Mouse (Mus musculus) urinary bladder, postnatal 25 days (tissue): Measurements from ENCODE around the gene Met.

Experiments
- DNase-seq: peaks from one replicate; pipeline ENCODE4 v3.0.0; 2022; ENCODE audit warnings: low spot score

Met gene

GRCm38 (mm10) chr6:17463434-17464280 is at the start of gene Met:
TSS of gene Met (plus strand) at chr6:17463800.
- DNase-seq = peak; percentile 68

GRCm38 (mm10) chr6:17418226-17418625 is 45.4 kb upstream of the Met start:
- no peak for DNase-seq

GRCm38 (mm10) chr6:17422432-17422831 is 41.2 kb upstream of the Met start:
- no peak for DNase-seq

- no peak for DNase-seq
Measured at GRCm38 (mm10) chr6:17429041-17429440, 34.6 kb upstream of the Met start.

- DNase-seq = no peak
Measured at GRCm38 (mm10) chr6:17429611-17430010, 34.0 kb upstream of the Met start.

GRCm38 (mm10) chr6:17443311-17443710 is 20.3 kb upstream of the Met start:
- DNase-seq = no peak

- DNase-seq = no peak
Measured at GRCm38 (mm10) chr6:17451305-17451704, 12.3 kb upstream of the Met start.

- DNase-seq = no peak
Measured at GRCm38 (mm10) chr6:17455116-17455515, 8.5 kb upstream of the Met start.

GRCm38 (mm10) chr6:17459561-17459960 is 4.0 kb upstream of the Met start:
- no peak for DNase-seq

GRCm38 (mm10) chr6:17461435-17461834 is 2.2 kb upstream of the Met start:
- DNase-seq = no peak

- peak; percentile 34 for DNase-seq
Measured at GRCm38 (mm10) chr6:17464281-17465025, 853 bp downstream of the Met start.

GRCm38 (mm10) chr6:17466526-17466925 is 2.9 kb downstream of the Met start:
- no peak for DNase-seq

- DNase-seq = no peak
Measured at GRCm38 (mm10) chr6:17468993-17469392, 5.4 kb downstream of the Met start.

GRCm38 (mm10) chr6:17473128-17473527 is 9.5 kb downstream of the Met start:
- DNase-seq = no peak

GRCm38 (mm10) chr6:17477823-17478222 is 14.2 kb downstream of the Met start:
- DNase-seq = no peak

- no peak for DNase-seq
Measured at GRCm38 (mm10) chr6:17478252-17478651, 14.7 kb downstream of the Met start.

GRCm38 (mm10) chr6:17478838-17479570 is 15.4 kb downstream of the Met start:
- DNase-seq = no peak

- no peak for DNase-seq
Measured at GRCm38 (mm10) chr6:17481068-17481467, 17.5 kb downstream of the Met start.

GRCm38 (mm10) chr6:17485244-17485643 is 21.6 kb downstream of the Met start:
- DNase-seq = no peak

GRCm38 (mm10) chr6:17485782-17486181 is 22.2 kb downstream of the Met start:
- no peak for DNase-seq

GRCm38 (mm10) chr6:17488291-17488817 is 24.8 kb downstream of the Met start:
- no peak for DNase-seq

- no peak for DNase-seq
Measured at GRCm38 (mm10) chr6:17490786-17491185, 27.2 kb downstream of the Met start.
